Mouse (Mus musculus) hindlimb bud, embryonic 11.5 days (tissue): Measurements from ENCODE around the gene Podn.
"Not testable (repeated sequence)": the region's sequence is repeated elsewhere in the genome, so short reads cannot be mapped to it uniquely, and the experiment has no call there.

Source experiments
- DNase-seq: peaks from one replicate; pipeline ENCODE4 v3.0.0-alpha.2; 2012; ENCODE audit warnings: low read depth, low spot score; ENCODE audit errors: extremely low spot score

The Podn gene

GRCm38 (mm10) chr4:108096345-108096744 is at the start of gene Podn:
Gene Podn (minus strand): TSS chr4:108096445.
- no peak for DNase-seq

GRCm38 (mm10) chr4:108145554-108145953 is 49.3 kb upstream of the Podn start:
- DNase-seq: not testable (repeated sequence)

GRCm38 (mm10) chr4:108144880-108145279 is 48.6 kb upstream of the Podn start, which contains the start of gene Scp2:
Gene Scp2 (minus strand): TSS chr4:108144998.
- no peak for DNase-seq

- no peak for DNase-seq
These were observed 47.5 kb upstream of the Podn start for GRCm38 (mm10) chr4:108143778-108144177.

- not testable (repeated sequence) for DNase-seq
These were observed 46.9 kb upstream of the Podn start for GRCm38 (mm10) chr4:108143178-108143577.

GRCm38 (mm10) chr4:108136938-108137337 is 40.7 kb upstream of the Podn start:
- no peak for DNase-seq

GRCm38 (mm10) chr4:108130452-108130851 is 34.2 kb upstream of the Podn start:
- DNase-seq: no peak

GRCm38 (mm10) chr4:108128339-108128738 is 32.1 kb upstream of the Podn start:
- DNase-seq: no peak

- DNase-seq: no peak
These were observed 31.3 kb upstream of the Podn start for GRCm38 (mm10) chr4:108127516-108127915.

- DNase-seq: no peak
These were observed 30.0 kb upstream of the Podn start for GRCm38 (mm10) chr4:108126260-108126659.

- DNase-seq: no peak
These were observed 27.9 kb upstream of the Podn start for GRCm38 (mm10) chr4:108124104-108124503.

GRCm38 (mm10) chr4:108117924-108118876 is 22.0 kb upstream of the Podn start:
- DNase-seq: peak; percentile 62

- no peak for DNase-seq
These were observed 21.2 kb upstream of the Podn start for GRCm38 (mm10) chr4:108117488-108117887.

- DNase-seq: no peak
These were observed 20.2 kb upstream of the Podn start for GRCm38 (mm10) chr4:108116466-108116865.

- DNase-seq: no peak
These were observed 14.5 kb upstream of the Podn start for GRCm38 (mm10) chr4:108110706-108111105.

GRCm38 (mm10) chr4:108109728-108110127 is 13.5 kb upstream of the Podn start:
- DNase-seq: no peak

- no peak for DNase-seq
These were observed 3.4 kb downstream of the Podn start for GRCm38 (mm10) chr4:108092741-108093397.

- no peak for DNase-seq
These were observed 12.3 kb downstream of the Podn start for GRCm38 (mm10) chr4:108083993-108084392.

GRCm38 (mm10) chr4:108083032-108083735 is 13.1 kb downstream of the Podn start:
- no peak for DNase-seq

GRCm38 (mm10) chr4:108082401-108082806 is 13.8 kb downstream of the Podn start:
- DNase-seq: no peak

GRCm38 (mm10) chr4:108080876-108081275 is 15.4 kb downstream of the Podn start:
- DNase-seq: no peak
